Mouse (Mus musculus) thymus, postnatal 4 days (tissue): ENCODE data around the gene Abcc12.
A peak's percentile ranks its signal among the peaks of the same experiment; 100 is the strongest.

Experiments
- DNase-seq: peaks from one replicate; pipeline ENCODE4 v3.0.0; 2021

Gene Abcc12

DNA sequence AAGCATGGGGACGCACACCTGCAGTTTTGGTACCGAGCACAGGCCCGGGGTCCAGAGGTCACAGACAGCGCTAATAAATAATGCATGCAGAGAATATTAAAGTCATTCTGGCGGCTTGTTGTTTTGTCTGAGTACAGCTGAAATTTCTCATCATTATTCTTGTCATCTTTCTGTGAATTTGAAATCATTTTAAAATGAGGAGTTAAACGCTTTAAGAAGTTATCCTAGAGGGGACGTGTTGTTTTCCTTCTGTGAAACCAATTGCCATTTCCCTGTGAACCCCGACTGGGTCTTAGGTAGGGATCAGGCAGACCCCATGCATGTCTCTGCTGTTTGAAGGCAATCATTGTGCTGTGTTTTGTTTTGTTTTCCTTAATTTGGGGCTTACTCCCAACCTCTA lies 2.9 kb downstream of the Abcc12 start:
- DNase-seq = no peak

DNA sequence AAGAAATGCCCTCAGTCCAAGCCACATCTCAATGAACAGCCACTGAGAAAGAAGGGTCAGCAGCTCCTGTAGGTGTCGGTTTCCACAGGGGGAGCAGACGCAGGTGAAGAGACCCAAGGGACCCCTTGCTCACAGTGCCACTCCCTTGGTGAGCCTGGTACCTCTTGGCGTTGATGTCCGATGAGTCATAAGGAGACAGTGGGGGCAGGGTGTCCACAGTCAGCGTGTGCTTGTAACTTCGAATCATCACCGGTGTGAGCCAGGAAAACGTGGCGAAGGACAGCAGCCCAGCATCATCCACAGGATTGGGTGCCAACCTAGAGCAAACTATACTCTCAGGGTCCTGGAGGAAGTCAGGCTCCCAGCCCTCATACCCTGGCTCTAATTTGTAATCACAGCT lies 16.8 kb downstream of the Abcc12 start:
- DNase-seq = no peak

- DNase-seq = no peak
Observed at GRCm38 (mm10) chr8:86561737-86562136, 18.7 kb downstream of the Abcc12 start.

GRCm38 (mm10) chr8:86560688-86561065 lies 19.8 kb downstream of the Abcc12 start:
- no peak for DNase-seq

GRCm38 (mm10) chr8:86559947-86560687 lies 20.4 kb downstream of the Abcc12 start:
- DNase-seq = no peak

DNA sequence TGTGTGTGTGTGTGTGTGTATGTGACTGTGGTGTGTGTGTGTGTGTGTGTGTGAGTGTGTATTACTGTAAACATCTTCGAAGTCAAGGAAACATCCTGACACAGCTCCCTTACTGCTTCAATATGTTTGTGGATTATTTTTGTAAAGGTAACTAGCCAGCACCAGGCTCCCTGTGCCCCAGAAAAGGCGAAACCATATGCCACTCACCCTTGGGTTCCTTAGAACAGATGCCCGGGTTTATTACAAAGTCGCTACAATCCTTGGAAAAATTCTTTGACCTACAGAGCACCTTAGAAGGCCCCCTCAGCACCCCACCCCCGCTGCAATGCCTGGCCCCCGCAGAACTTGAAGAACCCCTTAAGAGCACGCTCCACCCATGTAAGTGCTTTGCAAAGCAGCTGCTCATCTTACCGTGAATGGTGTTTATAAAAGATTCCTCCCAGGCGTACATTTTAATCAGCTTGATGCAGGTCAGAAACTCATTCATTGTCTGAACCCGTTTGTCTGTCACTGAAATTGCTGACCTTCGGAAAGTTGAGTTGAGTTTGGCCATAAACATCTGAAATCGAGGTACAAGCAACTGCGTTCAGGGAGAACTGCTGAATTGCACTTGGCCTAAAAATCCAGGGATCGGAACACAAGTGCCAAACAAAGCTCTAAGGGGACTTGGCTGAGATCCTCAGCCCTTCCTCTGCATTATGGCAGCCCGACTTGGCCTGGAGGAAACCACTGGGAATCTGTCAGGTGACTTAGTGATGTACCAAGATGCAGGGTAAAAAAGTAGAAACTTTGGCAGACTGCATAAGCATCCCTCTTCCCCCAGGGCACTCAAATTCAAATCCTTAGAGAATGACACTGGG lies 23.1 kb downstream of the Abcc12 start:
- DNase-seq = no peak

- DNase-seq = no peak
Observed at GRCm38 (mm10) chr8:86555564-86555963, 24.9 kb downstream of the Abcc12 start.

DNA sequence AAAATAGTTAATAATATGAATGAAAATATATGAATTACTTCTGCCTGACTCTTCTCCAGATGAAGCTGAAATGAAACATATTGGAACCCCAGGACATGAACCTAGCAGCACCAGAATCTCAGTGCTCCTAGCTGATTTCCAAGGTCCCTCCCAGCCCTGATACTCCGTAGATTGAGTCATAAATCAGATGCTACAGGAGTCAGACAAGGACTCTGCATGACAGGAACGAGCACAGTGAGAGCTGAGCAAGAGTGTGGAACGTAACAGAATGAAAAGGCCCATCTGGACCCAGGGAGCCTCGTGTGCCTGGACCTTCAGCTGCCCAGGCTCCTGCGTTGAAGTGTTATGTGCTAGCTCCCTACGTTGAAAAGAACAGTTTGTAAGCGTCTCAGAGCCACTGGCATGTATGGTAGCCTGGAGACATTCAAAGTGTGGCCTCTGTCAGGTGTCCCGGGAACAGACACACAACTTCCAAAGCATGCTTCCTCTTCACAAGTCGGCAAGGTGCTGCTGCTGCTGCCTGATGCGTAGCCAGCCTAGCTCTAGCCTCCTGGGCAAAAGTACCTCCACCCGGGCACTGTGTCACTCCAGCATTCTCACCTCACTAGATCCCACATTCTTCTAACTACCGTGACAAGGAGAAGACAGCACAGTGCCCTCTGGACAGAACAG lies 26.1 kb downstream of the Abcc12 start:
- DNase-seq = no peak

DNA sequence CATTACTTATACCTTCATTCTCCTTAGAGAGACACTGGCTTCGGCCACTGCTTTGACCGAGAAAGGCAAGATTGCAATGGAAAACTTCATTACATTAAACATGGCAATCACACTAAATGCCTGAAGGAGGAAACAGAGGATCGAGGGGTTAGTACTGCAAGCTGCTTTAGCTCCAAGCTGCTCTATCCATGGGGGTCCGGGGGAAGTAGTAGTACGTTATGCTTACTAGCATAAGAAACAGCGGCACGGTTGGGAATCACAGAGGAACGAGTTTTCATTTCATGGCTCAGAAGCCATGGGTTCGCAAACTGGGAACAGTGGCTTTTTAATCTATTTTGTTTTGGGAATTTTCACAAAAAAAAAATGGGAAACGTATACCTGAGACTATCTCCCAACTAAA lies 30.0 kb downstream of the Abcc12 start:
- no peak for DNase-seq

DNA sequence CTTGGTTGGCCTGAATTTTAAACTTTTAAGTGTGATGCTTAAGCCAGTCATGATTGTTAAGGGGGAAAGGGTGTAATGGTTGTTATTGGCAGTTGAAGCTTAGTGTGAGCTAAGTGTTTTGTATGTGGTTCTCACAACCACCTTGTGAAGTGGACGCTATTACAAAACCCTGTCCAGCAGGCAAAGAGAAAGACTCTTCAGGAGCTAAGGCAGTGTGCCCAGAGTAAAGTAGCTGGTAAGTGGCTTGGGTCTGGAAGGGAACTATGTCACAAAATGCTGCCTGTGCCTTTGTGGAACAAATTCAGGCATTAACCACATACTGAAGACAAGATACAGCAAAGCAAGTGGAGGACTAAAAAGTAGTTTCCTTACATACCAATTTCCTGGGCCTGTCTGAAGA lies 34.5 kb downstream of the Abcc12 start:
- DNase-seq = no peak

GRCm38 (mm10) chr8:86540906-86541305 lies 39.6 kb downstream of the Abcc12 start:
- DNase-seq = no peak

DNA sequence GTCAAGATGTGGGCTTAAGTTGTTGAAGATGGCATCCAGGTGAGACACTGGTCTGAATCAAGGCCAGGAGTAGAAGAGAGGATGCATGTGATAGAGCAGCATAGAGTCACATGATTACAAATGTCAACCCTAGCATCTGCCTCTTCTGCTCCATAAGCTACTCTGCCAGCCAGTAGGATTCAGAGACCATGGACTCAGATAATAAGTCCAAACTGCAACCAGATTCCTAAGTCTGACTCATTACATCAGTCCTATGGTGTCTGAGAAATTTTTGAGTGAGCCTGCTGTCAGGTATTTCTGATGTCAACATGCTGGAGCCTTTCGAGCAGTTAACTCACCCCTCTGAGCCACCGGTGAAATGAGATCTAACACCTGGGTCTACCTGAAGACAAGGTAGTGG lies 40.1 kb downstream of the Abcc12 start:
- DNase-seq = no peak

- no peak for DNase-seq
Observed at GRCm38 (mm10) chr8:86536663-86536987, 43.9 kb downstream of the Abcc12 start.

DNA sequence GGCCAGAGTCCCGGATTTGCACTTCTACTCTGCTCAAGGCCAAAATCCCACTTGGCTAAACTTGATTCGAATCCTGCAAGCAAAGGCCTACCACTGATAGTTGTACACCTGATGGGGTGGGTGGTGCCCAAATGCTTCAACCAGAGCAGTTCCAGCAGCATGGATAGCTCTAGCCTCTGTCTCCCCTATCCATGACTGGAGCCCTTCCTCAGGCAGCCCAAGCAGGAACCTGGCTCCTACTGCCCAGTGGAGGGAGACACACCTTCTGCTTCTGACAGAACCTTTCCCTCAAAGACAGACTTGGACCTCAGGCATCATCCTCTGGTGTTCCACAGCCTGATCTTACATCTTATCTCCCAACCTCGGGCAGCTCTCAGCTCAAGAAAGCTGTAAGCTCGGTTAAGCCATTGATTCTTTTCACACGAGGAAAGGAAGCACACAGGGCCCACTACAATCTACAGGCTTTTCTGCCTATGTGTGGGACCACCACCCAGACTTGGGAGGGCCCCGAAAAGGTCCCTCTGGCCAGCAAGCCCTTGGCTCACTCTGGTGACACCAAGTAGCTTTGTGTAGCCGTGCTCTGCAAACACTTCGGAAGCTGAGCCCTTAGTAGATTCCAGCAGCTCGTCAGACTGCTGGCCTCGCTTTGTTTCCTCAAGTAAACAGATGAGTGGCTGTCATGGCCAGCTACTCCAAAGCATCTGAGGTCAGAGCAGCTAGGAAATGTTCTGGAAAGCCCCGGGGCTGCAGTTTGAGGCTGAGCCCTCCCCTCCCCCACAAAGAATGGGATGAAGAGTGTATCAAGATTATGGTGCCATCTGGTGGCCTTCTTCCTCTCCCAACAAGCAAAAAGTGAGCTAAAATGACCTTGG lies 44.5 kb downstream of the Abcc12 start:
- peak; percentile 36 for DNase-seq

- no peak for DNase-seq
Observed at GRCm38 (mm10) chr8:86535068-86535560, 45.4 kb downstream of the Abcc12 start.

DNA sequence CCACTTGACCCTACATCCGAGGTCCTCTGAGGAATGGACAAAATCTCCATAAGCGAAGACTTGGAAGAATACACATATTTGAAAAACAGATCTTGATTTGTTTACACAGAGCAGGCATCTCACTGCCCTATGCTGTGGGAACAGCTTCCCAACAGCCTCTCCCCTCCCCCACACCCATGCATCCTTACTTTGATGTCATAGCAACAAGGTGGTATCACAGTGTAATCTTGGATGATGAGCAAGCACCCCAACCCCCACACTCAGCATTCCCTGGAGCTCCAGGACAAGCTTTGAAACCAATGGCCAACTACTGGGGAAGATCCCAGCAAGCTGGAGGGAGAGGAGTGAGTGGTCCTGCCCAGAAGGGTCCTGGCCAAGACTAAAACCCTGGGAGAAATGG lies 50.8 kb downstream of the Abcc12 start:
- no peak for DNase-seq

DNA sequence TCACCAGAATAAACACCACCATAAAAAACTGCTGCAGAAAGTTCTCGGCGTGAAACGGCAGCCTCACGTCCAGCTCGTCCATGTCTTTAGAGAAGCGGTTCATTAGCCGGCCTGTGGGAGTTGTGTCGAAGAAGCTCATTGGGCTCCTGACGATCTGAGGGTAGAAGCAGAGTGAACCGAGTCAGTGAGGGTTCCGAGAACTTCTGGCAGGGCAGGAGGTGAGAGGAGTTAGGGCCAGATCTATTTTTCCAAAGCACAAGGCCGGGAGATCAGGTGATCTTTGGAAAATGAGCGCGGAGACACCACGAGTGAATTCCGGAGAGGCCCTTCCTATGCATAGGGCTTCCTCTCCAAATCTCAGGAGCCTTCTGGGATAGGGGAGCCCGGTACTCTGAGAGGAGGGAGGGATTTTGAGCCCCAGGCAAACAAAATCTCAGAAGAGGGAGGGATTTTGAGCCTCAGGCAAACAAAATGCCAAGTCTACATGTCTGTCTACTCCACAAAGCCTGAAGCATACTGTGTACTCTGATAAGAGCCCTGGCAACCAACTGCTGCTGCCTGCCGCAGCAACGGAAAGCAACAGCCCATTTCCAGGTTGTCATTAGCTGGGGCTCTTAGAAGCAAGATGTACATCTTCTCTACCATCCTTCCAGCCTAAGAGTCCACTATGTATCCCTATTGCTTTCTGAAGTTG lies 53.0 kb downstream of the Abcc12 start:
- DNase-seq = no peak

- no peak for DNase-seq
Observed at GRCm38 (mm10) chr8:86526808-86527207, 53.7 kb downstream of the Abcc12 start.

- DNase-seq = no peak
Observed at GRCm38 (mm10) chr8:86514203-86514602, 66.3 kb downstream of the Abcc12 start.

GRCm38 (mm10) chr8:86512886-86513285 lies 67.6 kb downstream of the Abcc12 start:
- DNase-seq = peak; percentile 12

DNA sequence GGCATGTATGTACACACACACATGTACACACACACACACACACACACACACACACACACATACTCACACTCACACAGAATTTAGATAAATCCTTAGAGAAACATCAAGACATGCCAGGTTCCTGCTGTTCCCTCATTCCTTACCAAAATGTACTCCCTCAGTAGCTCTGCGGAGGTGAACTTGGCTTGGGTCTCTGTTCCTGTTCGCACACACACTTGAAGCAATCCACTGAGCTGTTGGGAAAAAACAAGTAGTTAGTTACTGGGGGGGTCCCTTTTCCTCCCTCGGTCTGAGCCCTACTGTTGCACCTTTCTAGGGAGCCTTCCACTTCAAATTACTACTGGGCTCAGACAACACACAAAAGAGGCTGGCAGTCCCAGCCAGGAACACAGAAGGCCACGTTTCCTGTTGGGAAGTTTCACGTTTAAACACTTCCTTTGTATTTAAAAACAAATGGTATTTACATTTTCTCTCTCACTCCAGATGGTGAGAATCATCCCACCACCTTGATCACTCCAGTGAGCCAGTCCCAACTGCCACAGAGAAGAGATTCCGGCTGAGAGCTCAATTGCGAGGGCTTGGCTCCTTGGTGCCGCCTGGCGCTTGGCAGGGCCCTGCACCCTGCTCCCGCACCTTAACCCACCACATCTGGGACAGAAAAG lies 68.2 kb downstream of the Abcc12 start:
- no peak for DNase-seq

- DNase-seq = no peak
Observed at GRCm38 (mm10) chr8:86501341-86501740, 79.1 kb downstream of the Abcc12 start.
